Mouse (Mus musculus) right cerebral cortex, postnatal 10 days (tissue): ENCODE data around the gene 4430402I18Rik.

Experiments
- DNase-seq, 2 experiments: peaks; one replicate each; pipeline ENCODE4 v3.0.0; 2021; ENCODE audit warnings: low spot score in 2 of 2

Gene 4430402I18Rik

GRCm38 (mm10) chr19:28968178-28968577 lies 578 bp upstream of the 4430402I18Rik start:
- DNase-seq: no peak

- no peak for DNase-seq
Observed at GRCm38 (mm10) chr19:28964552-28964903, 3.1 kb downstream of the 4430402I18Rik start.

GRCm38 (mm10) chr19:28963842-28964551 lies 3.6 kb downstream of the 4430402I18Rik start, which contains the start of gene Plpp6:
Plpp6 (plus strand) TSS chr19:28963953.
- DNase-seq: peak; percentile 86 to 88

GRCm38 (mm10) chr19:28963513-28963841 lies 4.1 kb downstream of the 4430402I18Rik start:
- no peak for DNase-seq

- DNase-seq: peak in 1 of 2 experiments; percentile 55
Observed at GRCm38 (mm10) chr19:28963113-28963512, 4.5 kb downstream of the 4430402I18Rik start.

- no peak for DNase-seq
Observed at GRCm38 (mm10) chr19:28951251-28951650, 16.3 kb downstream of the 4430402I18Rik start.

GRCm38 (mm10) chr19:28947311-28947710 lies 20.3 kb downstream of the 4430402I18Rik start:
- DNase-seq: no peak

- DNase-seq: no peak
Observed at GRCm38 (mm10) chr19:28946782-28947181, 20.8 kb downstream of the 4430402I18Rik start.

GRCm38 (mm10) chr19:28941271-28941670 lies 26.3 kb downstream of the 4430402I18Rik start:
- DNase-seq: no peak

GRCm38 (mm10) chr19:28940135-28940874 lies 27.3 kb downstream of the 4430402I18Rik start:
- no peak for DNase-seq

- no peak for DNase-seq
Observed at GRCm38 (mm10) chr19:28934897-28935296, 32.7 kb downstream of the 4430402I18Rik start.

GRCm38 (mm10) chr19:28929034-28929433 lies 38.6 kb downstream of the 4430402I18Rik start:
- no peak for DNase-seq

- DNase-seq: no peak
Observed at GRCm38 (mm10) chr19:28927396-28927795, 40.2 kb downstream of the 4430402I18Rik start.

- no peak for DNase-seq
Observed at GRCm38 (mm10) chr19:28926366-28926765, 41.2 kb downstream of the 4430402I18Rik start.

GRCm38 (mm10) chr19:28917839-28918238 lies 49.8 kb downstream of the 4430402I18Rik start:
- DNase-seq: no peak

- DNase-seq: no peak
Observed at GRCm38 (mm10) chr19:28916492-28916891, 51.1 kb downstream of the 4430402I18Rik start.

GRCm38 (mm10) chr19:28915602-28916250 lies 51.9 kb downstream of the 4430402I18Rik start:
- DNase-seq: no peak

- no peak for DNase-seq
Observed at GRCm38 (mm10) chr19:28914598-28914997, 53.0 kb downstream of the 4430402I18Rik start.

GRCm38 (mm10) chr19:28908693-28909092 lies 58.9 kb downstream of the 4430402I18Rik start:
- no peak for DNase-seq

- no peak for DNase-seq
Observed at GRCm38 (mm10) chr19:28908186-28908585, 59.4 kb downstream of the 4430402I18Rik start.

GRCm38 (mm10) chr19:28903536-28904119 lies 64.0 kb downstream of the 4430402I18Rik start:
- no peak for DNase-seq

GRCm38 (mm10) chr19:28902806-28903205 lies 64.8 kb downstream of the 4430402I18Rik start:
- peak in 1 of 2 experiments; percentile 32 for DNase-seq
